9 mouse cellular contexts compared by ENCODE assay signal in the genomic region with DNA sequence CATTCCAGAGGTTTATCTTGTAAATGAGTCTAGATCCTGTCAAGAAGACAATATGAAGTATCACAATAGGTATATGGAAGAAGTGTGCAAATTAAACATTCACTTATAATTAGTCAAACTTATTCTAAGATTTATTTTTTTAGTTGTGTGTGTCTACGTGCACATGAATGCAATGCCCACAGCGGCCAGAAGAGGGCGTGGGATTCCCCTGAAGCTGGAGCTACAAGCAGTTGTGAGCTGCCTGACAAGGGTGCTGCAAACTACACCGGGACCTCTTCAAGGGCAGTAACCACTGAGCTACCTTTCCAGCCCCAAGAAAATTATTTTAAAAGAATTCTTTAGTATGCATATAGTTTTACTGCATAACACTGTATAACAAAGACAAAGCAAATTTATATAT. TPM values are rescaled to one million over a fixed set of nuclear protein-coding genes. Genes with fewer than 3 reads are reported as not detected.
DNase-seq lines count a peak whose midpoint lies in the region; ATAC-seq and TF ChIP-seq lines count a peak whose summit lies in the region.
"Had no signal": no experiment of that assay in that cellular context is flagged by ENCODE, and none has a peak within 500 bp of the region (broad histone marks: within the 10 kb centered on the region; RNA-seq: fewer than 3 reads in every experiment).

No protein-coding gene starts in this region.

- TF ChIP-seq POLR2A in bone marrow, adult 2 months (IDR thresholded peaks at IDR 0.05; ENCODE audit: borderline replicate concordance, control insufficient read depth, low read depth, low read length): no peak

- TF ChIP-seq CTCF in heart, postnatal 0 days (IDR thresholded peaks at IDR 0.05; ENCODE audit: low read depth): peak; percentile 28
- TF ChIP-seq CTCF in midbrain, postnatal 0 days (IDR thresholded peaks at IDR 0.05): peak; percentile 46
- peak; percentile 50; the same call in 1 of the 2 replicates for TF ChIP-seq CTCF in bone marrow, adult 2 months (IDR thresholded peaks at IDR 0.05; ENCODE audit: control insufficient read depth, insufficient read depth, low read length)

- DNase-seq in heart, postnatal 0 days (ENCODE audit: low spot score): no peak
- no peak for DNase-seq in heart, adult 18-20 months
- DNase-seq in midbrain, postnatal 0 days (ENCODE audit: low spot score): no peak
- no peak for DNase-seq in midbrain, embryonic 11.5 days (ENCODE audit: low spot score, missing footprints)
- DNase-seq in thymus, postnatal 0 days (ENCODE audit: low spot score): peak; percentile 21
- DNase-seq in cerebellum, adult 9-11 months: no peak
- DNase-seq in cerebellum, adult 18-20 months: no peak

- ATAC-seq in heart, postnatal 0 days (ENCODE audit: insufficient read depth, low read depth): no peak
- no peak for ATAC-seq in midbrain, postnatal 0 days (ENCODE audit: low FRiP score)
- ATAC-seq in midbrain, embryonic 11.5 days (ENCODE audit: low FRiP score): no peak

- 63% methylated on average over 4 of the region's 4 CpGs for WGBS in heart, postnatal 0 days
- 76% methylated on average over 4 of the region's 4 CpGs for WGBS in midbrain, postnatal 0 days
- 65% methylated on average over 4 of the region's 4 CpGs for WGBS in midbrain, embryonic 11.5 days
- WGBS in bone marrow, adult 2 months: 78% methylated on average over 4 of the region's 4 CpGs

- no peaks in the 10 kb centered on the region for H3K27me3 ChIP-seq in heart, postnatal 0 days (ENCODE audit: control insufficient read depth, insufficient read depth, low read length)
- no peaks in the 10 kb centered on the region for H3K27me3 ChIP-seq in midbrain, postnatal 0 days (ENCODE audit: insufficient read depth, low read length)
- H3K27me3 ChIP-seq in midbrain, embryonic 11.5 days (ENCODE audit: control insufficient read depth, insufficient read depth, low read length): no peaks in the 10 kb centered on the region
- H3K27me3 ChIP-seq: stomach, embryonic 15.5 days had no signal

- no peaks in the 10 kb centered on the region for H3K9me3 ChIP-seq in heart, postnatal 0 days (replicated peaks; ENCODE audit: control insufficient read depth, low read length)
- no peaks in the 10 kb centered on the region for H3K9me3 ChIP-seq in midbrain, postnatal 0 days (ENCODE audit: low read length)
- H3K9me3 ChIP-seq in midbrain, embryonic 11.5 days (ENCODE audit: control insufficient read depth, low read length): no peaks in the 10 kb centered on the region
- H3K9me3 ChIP-seq: stomach, embryonic 15.5 days had no signal

- H3K4me2 ChIP-seq in heart, postnatal 0 days (ENCODE audit: low read depth, low read length): no peak overlapping the region
- no peak overlapping the region for H3K4me2 ChIP-seq in midbrain, postnatal 0 days (ENCODE audit: low read depth, low read length, poor library complexity, severe bottlenecking)
- no peak overlapping the region for H3K4me2 ChIP-seq in midbrain, embryonic 11.5 days
- H3K4me2 ChIP-seq: stomach, embryonic 15.5 days had no signal

- H3K4me1 ChIP-seq in heart, postnatal 0 days (ENCODE audit: control insufficient read depth, insufficient read depth): peaks cover 14% of the 10 kb centered on the region
- H3K4me1 ChIP-seq in midbrain, postnatal 0 days (ENCODE audit: insufficient read depth, low read length): no peaks in the 10 kb centered on the region
- no peaks in the 10 kb centered on the region for H3K4me1 ChIP-seq in midbrain, embryonic 11.5 days (ENCODE audit: control insufficient read depth, insufficient read depth, low read length)
- no peaks in the 10 kb centered on the region; the same call in 1 of the 2 replicates for H3K4me1 ChIP-seq in bone marrow, adult 2 months (ENCODE audit: control insufficient read depth, insufficient read depth, low read length)
- H3K4me1 ChIP-seq: stomach, embryonic 15.5 days had no signal

- H3K36me3 ChIP-seq in heart, postnatal 0 days (replicated peaks; ENCODE audit: control insufficient read depth, insufficient read depth, low read length): peaks cover 7% of the 10 kb centered on the region; the same call in 1 of the 2 replicates
- no peaks in the 10 kb centered on the region for H3K36me3 ChIP-seq in midbrain, postnatal 0 days (ENCODE audit: insufficient read depth, low read length)
- H3K36me3 ChIP-seq in midbrain, embryonic 11.5 days (ENCODE audit: control insufficient read depth, insufficient read depth, low read length): 0 out of 2 replicates have a peak, but pooled peaks cover 2% of the 10 kb centered on the region
- H3K36me3 ChIP-seq: stomach, embryonic 15.5 days had no signal

- TF ChIP-seq EP300 in heart, postnatal 0 days (IDR thresholded peaks at IDR 0.05; ENCODE audit: low read depth): no peak

- H3K4me3 ChIP-seq in heart, postnatal 0 days (ENCODE audit: low read depth, low read length): no peak overlapping the region
- H3K4me3 ChIP-seq in midbrain, postnatal 0 days (ENCODE audit: low read depth, low read length): no peak overlapping the region
- H3K4me3 ChIP-seq in midbrain, embryonic 11.5 days (ENCODE audit: low read depth, low read length): no peak overlapping the region
- H3K4me3 ChIP-seq in bone marrow, adult 2 months (replicated peaks; ENCODE audit: control insufficient read depth, low read depth, low read length): no peak overlapping the region
- H3K4me3 ChIP-seq: stomach, embryonic 15.5 days had no signal

- no peak overlapping the region for H3K9ac ChIP-seq in heart, postnatal 0 days (replicated peaks; ENCODE audit: low read depth, low read length)
- H3K9ac ChIP-seq in midbrain, postnatal 0 days (replicated peaks; ENCODE audit: low read length, poor library complexity, severe bottlenecking): no peak overlapping the region
- no peak overlapping the region for H3K9ac ChIP-seq in midbrain, embryonic 11.5 days (ENCODE audit: low read length)
- H3K9ac ChIP-seq: stomach, embryonic 15.5 days had no signal

- no peak overlapping the region for H3K27ac ChIP-seq in heart, postnatal 0 days (ENCODE audit: low read depth)
- no peak overlapping the region for H3K27ac ChIP-seq in midbrain, postnatal 0 days (ENCODE audit: low read depth, low read length)
- no peak overlapping the region for H3K27ac ChIP-seq in midbrain, embryonic 11.5 days (ENCODE audit: low read depth, low read length)
- H3K27ac ChIP-seq in bone marrow, adult 2 months (ENCODE audit: control insufficient read depth, insufficient read depth, low read depth, low read length, poor library complexity): no peak overlapping the region
- H3K27ac ChIP-seq: stomach, embryonic 15.5 days had no signal

RNA-seq across cellular contexts. Expression of gene Mosmo, which starts 13.2 kb away (rescaled TPM):
- 17.4 and 51.1 TPM in 2 replicates for total RNA-seq in heart, postnatal 0 days (2014; rRNA removed; ENCODE audit: low replicate concordance)
- 9.9 and 11.7 TPM in 2 replicates for polyA plus RNA-seq in heart, postnatal 0 days (2015; fragmentation: Nextera tagmentation; extraction: Ambion mirVana)
- total RNA-seq in heart, adult 18-20 months (2021): 10 to 100 TPM; 29.1 to 30.3 TPM
- 21.2 and 31.8 TPM in 2 replicates for total RNA-seq in midbrain, postnatal 0 days (2014; rRNA removed)
- 11.5 TPM in 2 replicates for polyA plus RNA-seq in midbrain, postnatal 0 days (2015; fragmentation: Nextera tagmentation; extraction: Ambion mirVana)
- polyA plus RNA-seq in midbrain, embryonic 11.5 days (2014; fragmentation: Nextera tagmentation; extraction: Ambion mirVana): 12.5 and 15.0 TPM in 2 replicates
- polyA plus RNA-seq in bone marrow, adult 2 months (2011; ENCODE audit: insufficient read depth, insufficient read length, low replicate concordance, missing spikeins): 13.5 and 16.1 TPM in 2 replicates
- 12.5 and 14.9 TPM in 2 replicates for polyA plus RNA-seq in thymus, postnatal 0 days (2015; fragmentation: Nextera tagmentation; extraction: Ambion mirVana)

RNA-seq across cellular contexts. Expression of gene Pdzd9, which starts 20.5 kb away (rescaled TPM):
- total RNA-seq in heart, postnatal 0 days (2014; rRNA removed; ENCODE audit: low replicate concordance): not detected in 2 replicates
- polyA plus RNA-seq in heart, postnatal 0 days (2015; fragmentation: Nextera tagmentation; extraction: Ambion mirVana): 0.37 and 0.44 TPM in 2 replicates
- total RNA-seq in heart, adult 18-20 months (2021): not detected
- total RNA-seq in midbrain, postnatal 0 days (2014; rRNA removed): 0.33 TPM in 1 of 2 replicates, not detected in the other
- polyA plus RNA-seq in midbrain, postnatal 0 days (2015; fragmentation: Nextera tagmentation; extraction: Ambion mirVana): 0.36 and 0.63 TPM in 2 replicates
- polyA plus RNA-seq in midbrain, embryonic 11.5 days (2014; fragmentation: Nextera tagmentation; extraction: Ambion mirVana): 0.38 and 0.39 TPM in 2 replicates
- not detected in 2 replicates for polyA plus RNA-seq in bone marrow, adult 2 months (2011; ENCODE audit: insufficient read depth, insufficient read length, low replicate concordance, missing spikeins)
- polyA plus RNA-seq in thymus, postnatal 0 days (2015; fragmentation: Nextera tagmentation; extraction: Ambion mirVana): 0.22 and 0.43 TPM in 2 replicates

RNA-seq across cellular contexts. Expression of gene Vwa3a, which starts 48.5 kb away (rescaled TPM):
- total RNA-seq in heart, postnatal 0 days (2014; rRNA removed; ENCODE audit: low replicate concordance): 0.04 and 2.2 TPM in 2 replicates
- 0.85 and 1.1 TPM in 2 replicates for polyA plus RNA-seq in heart, postnatal 0 days (2015; fragmentation: Nextera tagmentation; extraction: Ambion mirVana)
- 1 to 10 TPM; 1.9 to 2.2 TPM for total RNA-seq in heart, adult 18-20 months (2021)
- total RNA-seq in midbrain, postnatal 0 days (2014; rRNA removed): 1.6 and 2.4 TPM in 2 replicates
- 1.8 and 2.3 TPM in 2 replicates for polyA plus RNA-seq in midbrain, postnatal 0 days (2015; fragmentation: Nextera tagmentation; extraction: Ambion mirVana)
- polyA plus RNA-seq in midbrain, embryonic 11.5 days (2014; fragmentation: Nextera tagmentation; extraction: Ambion mirVana): 0.08 and 0.37 TPM in 2 replicates
- not detected in 2 replicates for polyA plus RNA-seq in bone marrow, adult 2 months (2011; ENCODE audit: insufficient read depth, insufficient read length, low replicate concordance, missing spikeins)
- 0.27 and 0.31 TPM in 2 replicates for polyA plus RNA-seq in thymus, postnatal 0 days (2015; fragmentation: Nextera tagmentation; extraction: Ambion mirVana)

RNA-seq across cellular contexts. Expression of gene Uqcrc2, which starts 55.7 kb away (rescaled TPM):
- 734 and 751 TPM in 2 replicates for total RNA-seq in heart, postnatal 0 days (2014; rRNA removed; ENCODE audit: low replicate concordance)
- polyA plus RNA-seq in heart, postnatal 0 days (2015; fragmentation: Nextera tagmentation; extraction: Ambion mirVana): 791 and 812 TPM in 2 replicates
- total RNA-seq in heart, adult 18-20 months (2021): 1,000 to 10,000 TPM; 1,098 to 1,209 TPM
- total RNA-seq in midbrain, postnatal 0 days (2014; rRNA removed): 166 and 169 TPM in 2 replicates
- 238 and 250 TPM in 2 replicates for polyA plus RNA-seq in midbrain, postnatal 0 days (2015; fragmentation: Nextera tagmentation; extraction: Ambion mirVana)
- 201 and 211 TPM in 2 replicates for polyA plus RNA-seq in midbrain, embryonic 11.5 days (2014; fragmentation: Nextera tagmentation; extraction: Ambion mirVana)
- polyA plus RNA-seq in bone marrow, adult 2 months (2011; ENCODE audit: insufficient read depth, insufficient read length, low replicate concordance, missing spikeins): 40.4 and 72.1 TPM in 2 replicates
- 213 and 220 TPM in 2 replicates for polyA plus RNA-seq in thymus, postnatal 0 days (2015; fragmentation: Nextera tagmentation; extraction: Ambion mirVana)
